ENCODE assay signal across 11 mouse cellular contexts in the genomic region with DNA sequence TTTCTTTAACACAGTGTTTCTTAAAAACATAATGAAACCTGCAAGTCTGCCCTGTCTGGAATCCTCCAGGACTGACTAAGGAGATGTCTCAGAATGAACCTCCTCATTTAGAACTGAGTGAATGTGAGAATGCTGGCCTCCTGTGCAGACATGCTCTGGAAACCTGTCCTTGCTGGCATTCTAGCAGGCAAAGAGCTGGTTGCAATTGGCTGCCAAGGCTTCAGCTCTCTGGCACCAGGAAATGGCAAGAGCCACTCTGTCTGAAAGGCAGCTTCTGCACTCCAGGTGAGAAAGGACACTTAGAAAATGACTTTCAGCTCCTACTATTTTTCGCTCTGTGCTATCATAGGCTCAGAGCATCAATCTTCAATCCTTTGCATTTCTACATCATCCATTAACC.
"Had no signal": no experiment of that assay in that cellular context is flagged by ENCODE, and none has a peak within 500 bp of the region (broad histone marks: within the 10 kb centered on the region; RNA-seq: fewer than 3 reads in every experiment).

No protein-coding gene starts in this region.

- H3K27me3 ChIP-seq: liver, embryonic 15.5 days; midbrain, embryonic 13.5 days had no signal

- H3K9me3 ChIP-seq: limb, embryonic 10.5 days; liver, embryonic 15.5 days; midbrain, embryonic 13.5 days had no signal

- DNase-seq: kidney, postnatal 14 days; lung, adult 2 months; lung, postnatal 36 days; right cerebral cortex, postnatal 14 days; thymus, postnatal 36 days had no signal

- H3K4me3 ChIP-seq: left cerebral cortex, adult 2 months; limb, embryonic 10.5 days; liver, embryonic 15.5 days; midbrain, embryonic 13.5 days had no signal

- H3K4me1 ChIP-seq: limb, embryonic 10.5 days; liver, embryonic 15.5 days; midbrain, embryonic 13.5 days had no signal

- H3K4me2 ChIP-seq: liver, embryonic 11.5 days; liver, embryonic 15.5 days; midbrain, embryonic 13.5 days had no signal

- ATAC-seq: lung, postnatal 0 days; midbrain, embryonic 13.5 days had no signal

- H3K27ac ChIP-seq: left cerebral cortex, adult 2 months; limb, embryonic 10.5 days; liver, embryonic 15.5 days; midbrain, embryonic 13.5 days had no signal

- H3K36me3 ChIP-seq: limb, embryonic 10.5 days; liver, embryonic 15.5 days; midbrain, embryonic 13.5 days had no signal

- H3K9ac ChIP-seq: liver, embryonic 15.5 days; midbrain, embryonic 13.5 days had no signal
